Mouse (Mus musculus): ENCODE measurements around the gene Ankrd11. TPM values are rescaled to one million over a fixed set of nuclear protein-coding genes. Genes with fewer than 3 reads are reported as not detected.
A peak's percentile ranks its signal among the peaks of the same experiment; 100 is the strongest.

The Ankrd11 gene
- polyA plus RNA-seq, 1 experiment: 56.4 TPM

GRCm38 (mm10) chr8:122983178-122983942 is 58.7 kb downstream of the Ankrd11 start:
- no peak overlapping the region for H3K4me2 ChIP-seq (ENCODE audit: low read depth)
- H3K79me2 ChIP-seq (ENCODE audit: control insufficient read depth, insufficient read depth): peaks cover 97% of the 10 kb centered on the region
- no peaks in the 10 kb centered on the region for H3K27me3 ChIP-seq (ENCODE audit: control insufficient read depth, insufficient read depth, insufficient read length)
- TF ChIP-seq CEBPB (IDR thresholded peaks at IDR 0.05; ENCODE audit: insufficient read depth, poor library complexity, severe bottlenecking) (no peak), POLR2AphosphoS2 (IDR thresholded peaks at IDR 0.05; ENCODE audit: insufficient read length, low read depth) (no peak), TCF3 (IDR thresholded peaks at IDR 0.05; ENCODE audit: insufficient read length, low read depth) (no peak), SRF (IDR thresholded peaks at IDR 0.05; ENCODE audit: control insufficient read depth, insufficient read length, low read depth) (no peak), USF1 (IDR thresholded peaks at IDR 0.05; ENCODE audit: low read depth) (no peak), REST (IDR thresholded peaks at IDR 0.05; ENCODE audit: insufficient read depth, insufficient read length) (no peak), E2F4 (IDR thresholded peaks at IDR 0.05; ENCODE audit: insufficient read depth) (no peak), TCF12 (IDR thresholded peaks at IDR 0.05; ENCODE audit: insufficient read depth, poor library complexity, severe bottlenecking) (no peak), MYOG (IDR thresholded peaks at IDR 0.05; ENCODE audit: control insufficient read depth in 1 of 3, insufficient read depth in 1 of 3, insufficient read length in 2 of 3, low read depth in 2 of 3) (no peak), MYOD1 (IDR thresholded peaks at IDR 0.05; ENCODE audit: control insufficient read depth in 1 of 3, insufficient read length in 2 of 3, low read depth in 2 of 3) (no peak), POLR2A (IDR thresholded peaks at IDR 0.05; ENCODE audit: insufficient read length, low read depth) (no peak), MAX (IDR thresholded peaks at IDR 0.05; ENCODE audit: low read depth) (no peak)
- no peaks in the 10 kb centered on the region for H3K36me3 ChIP-seq (ENCODE audit: control insufficient read depth, insufficient read depth)
- no peak overlapping the region for H3K4me3 ChIP-seq
- H3ac ChIP-seq (ENCODE audit: control insufficient read depth, insufficient read length): no peak overlapping the region

GRCm38 (mm10) chr8:122981646-122982045 is 60.4 kb downstream of the Ankrd11 start:
- Histone ChIP-seq H3K4me2 (ENCODE audit: low read depth) (no peak overlapping the region), H3K79me2 (ENCODE audit: control insufficient read depth, insufficient read depth) (peaks cover 97% of the 10 kb centered on the region), H3ac (ENCODE audit: control insufficient read depth, insufficient read length) (no peak overlapping the region), H3K27me3 (ENCODE audit: control insufficient read depth, insufficient read depth, insufficient read length) (no peaks in the 10 kb centered on the region), H3K36me3 (ENCODE audit: control insufficient read depth, insufficient read depth) (no peaks in the 10 kb centered on the region), H3K4me3 (no peak overlapping the region)
- TF ChIP-seq MAX (IDR thresholded peaks at IDR 0.05; ENCODE audit: low read depth) (no peak), USF1 (IDR thresholded peaks at IDR 0.05; ENCODE audit: low read depth) (no peak), MYOG (IDR thresholded peaks at IDR 0.05; ENCODE audit: control insufficient read depth in 1 of 3, insufficient read depth in 1 of 3, insufficient read length in 2 of 3, low read depth in 2 of 3) (no peak)

GRCm38 (mm10) chr8:122979865-122980509 is 62.1 kb downstream of the Ankrd11 start:
- Histone ChIP-seq H3K79me2 (ENCODE audit: control insufficient read depth, insufficient read depth) (peaks cover 97% of the 10 kb centered on the region), H3ac (ENCODE audit: control insufficient read depth, insufficient read length) (no peak overlapping the region), H3K27me3 (ENCODE audit: control insufficient read depth, insufficient read depth, insufficient read length) (no peaks in the 10 kb centered on the region), H3K4me2 (ENCODE audit: low read depth) (no peak overlapping the region), H3K36me3 (ENCODE audit: control insufficient read depth, insufficient read depth) (no peaks in the 10 kb centered on the region), H3K4me3 (no peak overlapping the region)
- TF ChIP-seq REST (IDR thresholded peaks at IDR 0.05; ENCODE audit: insufficient read depth, insufficient read length) (no peak), USF1 (IDR thresholded peaks at IDR 0.05; ENCODE audit: low read depth) (no peak), POLR2AphosphoS2 (IDR thresholded peaks at IDR 0.05; ENCODE audit: insufficient read length, low read depth) (no peak), MYOG (IDR thresholded peaks at IDR 0.05; ENCODE audit: control insufficient read depth in 1 of 3, insufficient read depth in 1 of 3, insufficient read length in 2 of 3, low read depth in 2 of 3) (no peak), MAX (IDR thresholded peaks at IDR 0.05; ENCODE audit: low read depth) (no peak), E2F4 (IDR thresholded peaks at IDR 0.05; ENCODE audit: insufficient read depth) (no peak), CEBPB (IDR thresholded peaks at IDR 0.05; ENCODE audit: insufficient read depth, poor library complexity, severe bottlenecking) (no peak), SRF (IDR thresholded peaks at IDR 0.05; ENCODE audit: control insufficient read depth, insufficient read length, low read depth) (no peak), MYOD1 (IDR thresholded peaks at IDR 0.05; ENCODE audit: control insufficient read depth in 1 of 3, insufficient read length in 2 of 3, low read depth in 2 of 3) (no peak), TCF12 (IDR thresholded peaks at IDR 0.05; ENCODE audit: insufficient read depth, poor library complexity, severe bottlenecking) (no peak), POLR2A (IDR thresholded peaks at IDR 0.05; ENCODE audit: insufficient read length, low read depth) (no peak)

GRCm38 (mm10) chr8:122979424-122979823 is 62.7 kb downstream of the Ankrd11 start:
- Histone ChIP-seq H3K4me2 (ENCODE audit: low read depth) (no peak overlapping the region), H3K79me2 (ENCODE audit: control insufficient read depth, insufficient read depth) (peaks cover 97% of the 10 kb centered on the region), H3K4me3 (no peak overlapping the region), H3ac (ENCODE audit: control insufficient read depth, insufficient read length) (no peak overlapping the region), H3K27me3 (ENCODE audit: control insufficient read depth, insufficient read depth, insufficient read length) (no peaks in the 10 kb centered on the region), H3K36me3 (ENCODE audit: control insufficient read depth, insufficient read depth) (no peaks in the 10 kb centered on the region)
- no peak for TF ChIP-seq REST (IDR thresholded peaks at IDR 0.05; ENCODE audit: insufficient read depth, insufficient read length)
- no peak for TF ChIP-seq TCF3 (IDR thresholded peaks at IDR 0.05; ENCODE audit: insufficient read length, low read depth)
- TF ChIP-seq TCF12 (IDR thresholded peaks at IDR 0.05; ENCODE audit: insufficient read depth, poor library complexity, severe bottlenecking): no peak
- no peak for TF ChIP-seq CEBPB (IDR thresholded peaks at IDR 0.05; ENCODE audit: insufficient read depth, poor library complexity, severe bottlenecking)
- no peak for TF ChIP-seq SRF (IDR thresholded peaks at IDR 0.05; ENCODE audit: control insufficient read depth, insufficient read length, low read depth)

GRCm38 (mm10) chr8:122976046-122976445 is 66.0 kb downstream of the Ankrd11 start:
- no peak overlapping the region for H3K4me2 ChIP-seq (ENCODE audit: low read depth)
- peaks cover 8% of the 10 kb centered on the region for H3K36me3 ChIP-seq (ENCODE audit: control insufficient read depth, insufficient read depth)
- H3ac ChIP-seq (ENCODE audit: control insufficient read depth, insufficient read length): no peak overlapping the region
- peaks cover 100% of the 10 kb centered on the region for H3K79me2 ChIP-seq (ENCODE audit: control insufficient read depth, insufficient read depth)
- H3K4me3 ChIP-seq: no peak overlapping the region
- TF ChIP-seq MAX (IDR thresholded peaks at IDR 0.05; ENCODE audit: low read depth): no peak
- no peak for TF ChIP-seq E2F4 (IDR thresholded peaks at IDR 0.05; ENCODE audit: insufficient read depth)
- no peak for TF ChIP-seq CEBPB (IDR thresholded peaks at IDR 0.05; ENCODE audit: insufficient read depth, poor library complexity, severe bottlenecking)
- no peak for TF ChIP-seq USF1 (IDR thresholded peaks at IDR 0.05; ENCODE audit: low read depth)
- TF ChIP-seq POLR2A (IDR thresholded peaks at IDR 0.05; ENCODE audit: insufficient read length, low read depth): no peak
- TF ChIP-seq MYOD1 (IDR thresholded peaks at IDR 0.05; ENCODE audit: control insufficient read depth in 1 of 3, insufficient read length in 2 of 3, low read depth in 2 of 3): peak in 1 of 3 experiments; percentile 27
- TF ChIP-seq POLR2AphosphoS2 (IDR thresholded peaks at IDR 0.05; ENCODE audit: insufficient read length, low read depth): no peak
- no peak for TF ChIP-seq REST (IDR thresholded peaks at IDR 0.05; ENCODE audit: insufficient read depth, insufficient read length)
- no peak for TF ChIP-seq SRF (IDR thresholded peaks at IDR 0.05; ENCODE audit: control insufficient read depth, insufficient read length, low read depth)
- no peaks in the 10 kb centered on the region for H3K27me3 ChIP-seq (ENCODE audit: control insufficient read depth, insufficient read depth, insufficient read length)

Measured in myocyte (in vitro differentiated cells).